Mouse (Mus musculus): ENCODE results near the gene Chsy1. TPM values are rescaled to one million over a fixed set of nuclear protein-coding genes. Genes with fewer than 3 reads are reported as not detected.

Chsy1 gene
- polyA plus RNA-seq (2017; shearing (Covaris generic)), result 29.8 TPM

DNA sequence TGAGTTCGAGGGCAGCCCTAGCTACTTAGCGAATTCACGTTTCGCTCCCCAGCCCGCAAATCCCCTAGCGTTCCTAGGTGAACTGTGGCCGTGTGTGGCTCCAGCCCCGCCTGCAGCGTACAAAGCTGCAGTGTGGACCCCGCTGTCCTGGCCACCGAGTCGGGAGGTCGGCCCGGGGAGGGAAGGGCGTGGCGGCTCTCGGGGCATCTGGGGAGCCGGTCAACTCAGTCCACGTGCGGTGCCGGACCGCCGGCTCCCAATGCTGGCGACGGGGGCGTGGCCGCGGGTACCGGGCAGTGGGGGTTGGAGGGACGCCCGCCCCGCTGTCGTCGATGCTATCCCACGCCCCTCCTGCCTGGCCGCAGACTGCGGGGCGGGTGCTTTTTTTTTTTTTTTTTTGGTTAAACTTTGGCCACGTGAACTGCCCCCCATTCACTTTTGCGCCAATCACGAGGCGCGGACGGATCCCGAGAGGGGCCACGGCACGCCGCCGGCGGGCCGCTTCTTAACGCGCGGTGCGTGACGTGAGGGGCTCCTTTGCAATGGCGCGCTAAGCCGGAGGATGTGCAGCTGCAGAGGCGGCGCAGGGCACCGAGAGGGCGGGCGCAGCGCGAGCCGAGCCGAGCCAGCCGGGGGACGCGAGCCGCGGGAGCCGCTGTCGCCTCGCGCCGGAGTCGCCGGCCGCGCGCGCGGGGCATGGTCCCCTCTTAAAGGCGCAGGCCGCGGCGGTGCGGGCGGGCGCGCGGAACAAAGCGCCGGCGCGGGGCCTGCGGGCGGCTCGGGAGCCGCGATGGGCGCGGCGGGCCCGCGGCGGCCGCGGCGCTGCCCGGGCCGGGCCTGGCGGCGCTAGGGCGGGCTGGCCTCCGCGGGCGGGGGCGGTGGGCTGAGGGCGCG is at the start of gene Chsy1:
Chsy1 (plus strand) TSS at position 555 of the 894 bp plus-strand sequence.

GRCm38 (mm10) chr7:66079364-66080230 is 29.7 kb upstream of the Chsy1 start, which contains the start of gene Selenos:
Gene Selenos (plus strand): TSS chr7:66079649.

Other genes starting within 250 kb of the Chsy1 start
- gene Pcsk6, start 247.8 kb upstream of the Chsy1 start, polyA plus RNA-seq (2017; shearing (Covaris generic)), result not detected
- not detected for gene Gm45213, start 65.9 kb upstream of the Chsy1 start, polyA plus RNA-seq (2017; shearing (Covaris generic))
- 105 TPM for gene Snrpa1, start 50.5 kb upstream of the Chsy1 start, polyA plus RNA-seq (2017; shearing (Covaris generic))
- gene Selenos, start 29.9 kb upstream of the Chsy1 start, polyA plus RNA-seq (2017; shearing (Covaris generic)), result 116 TPM